Mouse (Mus musculus) C2C12 (cell line): Measurements from ENCODE around the gene Pias1.

Source experiments
- CTCF ChIP-seq: IDR thresholded peaks from one replicate; pipeline ENCODE4 v1.5.1; 2011; ENCODE audit not compliant: control insufficient read depth, insufficient read depth, insufficient read length
- FOSL1 ChIP-seq: IDR thresholded peaks from one replicate; pipeline ENCODE4 v1.8.0; 2011; ENCODE audit warnings: mild to moderate bottlenecking, low read length; ENCODE audit not compliant: poor library complexity, insufficient read depth, severe bottlenecking
- MAX ChIP-seq: IDR thresholded peaks from one replicate; pipeline ENCODE4 v1.6.1; 2011; ENCODE audit warnings: mild to moderate bottlenecking, control low read depth
- MYOD1 ChIP-seq: IDR thresholded peaks from one replicate; pipeline ENCODE4 v1.6.1; 2011; ENCODE audit warnings: low read depth; ENCODE audit not compliant: control insufficient read depth, insufficient read length
- MYOG ChIP-seq: IDR thresholded peaks from one replicate; pipeline ENCODE4 v1.6.1; 2011; ENCODE audit not compliant: control insufficient read depth, insufficient read length; ENCODE audit errors: extremely low read depth
- USF1 ChIP-seq: IDR thresholded peaks from one replicate; pipeline ENCODE4 v1.6.1; 2011; ENCODE audit warnings: low read depth, mild to moderate bottlenecking, control low read depth, moderate library complexity

DNA sequence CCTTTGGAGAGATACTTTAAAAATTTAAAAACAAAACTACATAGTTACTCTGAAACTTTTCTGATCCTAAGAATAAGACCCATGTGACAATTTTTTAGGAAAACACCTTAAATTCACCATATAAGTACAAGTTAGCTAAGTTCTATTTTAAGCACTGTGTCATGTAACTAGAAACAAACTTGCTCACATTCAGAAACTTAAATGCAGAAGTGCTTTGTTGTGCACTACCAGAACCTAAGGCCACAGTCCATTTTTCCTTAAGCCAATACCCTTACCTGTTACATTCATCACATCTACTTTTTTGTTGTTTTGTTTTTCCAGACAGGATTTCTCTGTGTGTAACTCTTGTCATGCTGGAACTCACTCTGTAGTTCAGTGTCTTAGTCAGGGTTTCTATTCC is 17.4 kb downstream of the Pias1 start:
- no peak for TF ChIP-seq CTCF
- TF ChIP-seq MYOD1, result no peak
- no peak for TF ChIP-seq USF1
- no peak for TF ChIP-seq MAX
- TF ChIP-seq FOSL1, result no peak
- no peak for TF ChIP-seq MYOG
